Mouse (Mus musculus) kidney, adult 2 months (tissue): Measurements from ENCODE around the gene Sgpp2.

Source experiments
- CTCF ChIP-seq: fragments of 200-500 bp; conservative IDR thresholded peaks from 2 replicates; pipeline ENCODE4 v1.5.1; 2011; ENCODE audit warnings: low read depth, mild to moderate bottlenecking, control low read depth, low read length, moderate library complexity, mixed read lengths; ENCODE audit not compliant: insufficient read depth, insufficient read length
- POLR2A ChIP-seq: fragments of 200-500 bp; IDR thresholded peaks from one replicate; pipeline ENCODE4 v1.6.1; 2011; ENCODE audit warnings: low read depth, low read length, control low read depth

DNA sequence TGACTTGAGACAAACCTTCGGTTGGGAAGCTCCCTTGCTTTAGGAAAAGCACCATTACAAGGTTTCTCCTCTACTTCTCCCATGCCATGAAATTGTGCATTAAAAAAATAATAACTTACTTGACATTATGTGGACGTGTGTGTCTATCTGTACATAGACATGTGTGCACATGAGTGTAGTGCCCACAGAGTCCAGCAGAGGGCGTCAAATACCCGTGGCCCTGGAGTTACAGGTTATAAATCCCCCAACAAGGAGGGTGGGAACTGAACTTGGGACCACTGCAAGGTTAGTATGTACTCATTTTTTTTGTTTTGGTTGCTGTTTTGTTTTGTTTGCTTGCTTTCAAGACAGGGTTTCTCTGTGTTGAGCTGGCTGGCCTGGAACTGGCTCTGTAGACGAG lies 42.6 kb upstream of the Sgpp2 start:
- no peak for TF ChIP-seq POLR2A
- TF ChIP-seq CTCF = 0 out of 2 replicates have a peak, but pooled peaks have one; percentile 4
